Mouse (Mus musculus): ENCODE data around the gene Maf.

- no peak for TF ChIP-seq CTCF (conservative IDR thresholded peaks at IDR 0.05; ENCODE audit: insufficient read depth, insufficient read length, low read depth, low read length)
- TF ChIP-seq POLR2A (IDR thresholded peaks at IDR 0.05; ENCODE audit: low read depth, low read length) = no peak
These were observed 6.6 kb downstream of the Maf start for GRCm38 (mm10) chr8:115701001-115701400.
